Mouse (Mus musculus) forebrain, embryonic 12.5 days (tissue): Measurements from ENCODE around the gene Gm49601. TPM values are rescaled to one million over a fixed set of nuclear protein-coding genes. Genes with fewer than 3 reads are reported as not detected.

Experiments used
- ATAC-seq: fragments of 200-750 bp; cut with Nextera tagmentation; 2 replicates; pipeline ENCODE4 v1.8.0; 2017; ENCODE audit warnings: moderate TSS enrichment; ENCODE audit not compliant: low FRiP score
- H3K27ac ChIP-seq: fragments of 300-500 bp; sonication (generic); 2 replicates; pipeline ENCODE4 v1.5.1; 2016; ENCODE audit warnings: mild to moderate bottlenecking
- H3K27me3 ChIP-seq: fragments of 300-500 bp; sonication (generic); 2 replicates; pipeline ENCODE4 v1.6.1; 2016; ENCODE audit warnings: mild to moderate bottlenecking
- H3K36me3 ChIP-seq: fragments of 300-500 bp; sonication (generic); replicated peaks from 2 replicates; pipeline ENCODE4 v1.6.1; 2016; ENCODE audit warnings: mild to moderate bottlenecking
- H3K4me1 ChIP-seq: fragments of 300-500 bp; sonication (generic); 2 replicates; pipeline ENCODE4 v1.6.1; 2016
- H3K4me2 ChIP-seq: fragments of 300-500 bp; sonication (generic); 2 replicates; pipeline ENCODE4 v1.6.1; 2016; ENCODE audit warnings: mild to moderate bottlenecking, moderate library complexity
- H3K4me3 ChIP-seq: fragments of 300-500 bp; sonication (generic); replicated peaks from 2 replicates; pipeline ENCODE4 v1.5.1; 2016; ENCODE audit warnings: mild to moderate bottlenecking
- H3K9ac ChIP-seq: fragments of 300-500 bp; sonication (generic); 2 replicates; pipeline ENCODE4 v1.6.1; 2016; ENCODE audit warnings: mild to moderate bottlenecking
- H3K9me3 ChIP-seq: fragments of 300-500 bp; sonication (generic); 2 replicates; pipeline ENCODE4 v1.6.1; 2016
- WGBS: fragments of 180-500 bp; shearing (Covaris S2); methylation state at CpG from one replicate; pipeline ENCODE4 v1.1.7; 2016; 5-methylcytosine and 5-hydroxymethylcytosine counted together
- polyA plus RNA-seq: library from polyadenylated mRNA; unstranded; fragments of >200 nt; fragmentation: Nextera tagmentation; extraction: Ambion mirVana; gene quantifications from 2 replicates; pipeline ENCODE4 v1.2.1, GENCODE M21; 2016

The Gm49601 gene
- polyA plus RNA-seq, 1 experiment from 2014 or later: 10.7 TPM

DNA sequence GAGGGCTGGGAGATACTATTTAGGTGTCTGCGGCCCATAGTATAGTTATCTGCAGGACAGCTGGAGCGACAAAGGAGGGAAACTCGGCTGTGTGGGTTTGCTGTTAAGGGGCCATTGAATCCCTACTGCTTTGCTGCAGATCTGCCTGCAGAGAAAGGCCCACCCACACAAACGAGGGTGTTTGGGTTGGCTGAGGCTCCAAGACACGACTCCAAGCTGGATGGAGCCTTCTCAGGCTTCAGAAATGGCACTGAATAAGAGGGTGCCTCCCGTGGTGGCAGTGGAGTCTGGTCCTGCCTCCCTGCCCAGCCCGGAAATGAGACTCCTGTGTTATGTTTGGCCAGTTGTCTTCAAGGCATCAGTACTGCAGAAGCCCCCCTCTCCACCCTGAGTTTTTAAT, 16.1 kb upstream of the Gm49601 start:
- 60% methylated on average over 7 of the region's 7 CpGs for WGBS
- H3K4me1 ChIP-seq: no peaks in the 10 kb centered on the region
- no peaks in the 10 kb centered on the region for H3K36me3 ChIP-seq
- no peak overlapping the region for H3K4me3 ChIP-seq
- H3K9ac ChIP-seq: no peak overlapping the region
- no peak for ATAC-seq
- H3K27ac ChIP-seq: no peak overlapping the region
- H3K27me3 ChIP-seq: no peaks in the 10 kb centered on the region
- no peak overlapping the region for H3K4me2 ChIP-seq
- no peaks in the 10 kb centered on the region for H3K9me3 ChIP-seq

DNA sequence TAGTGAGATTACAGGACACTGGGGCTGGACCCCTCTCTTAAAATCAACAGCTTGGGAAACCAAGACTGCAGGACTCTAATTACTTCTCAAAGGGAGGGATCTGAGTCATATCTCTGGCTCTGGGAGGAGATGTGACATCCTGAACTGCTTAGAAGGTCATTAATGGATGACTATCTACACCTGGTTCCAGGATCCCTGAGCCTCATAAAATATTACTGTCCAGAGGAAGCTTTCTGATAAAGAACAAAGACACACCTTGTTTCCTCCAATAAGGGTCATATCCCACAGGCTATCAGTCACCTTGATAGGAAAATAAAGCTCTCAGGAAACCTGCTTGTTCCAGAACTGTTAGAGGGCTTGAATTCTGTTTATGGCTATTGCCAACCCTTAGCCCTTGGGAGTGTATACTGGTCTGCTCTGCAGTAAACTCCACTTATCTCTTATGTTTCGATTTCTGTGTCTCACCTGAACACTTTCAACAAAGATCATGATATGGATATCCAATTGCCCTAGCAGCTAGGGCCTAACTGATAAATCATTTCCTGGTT, 13.2 kb upstream of the Gm49601 start:
- no peaks in the 10 kb centered on the region for H3K27me3 ChIP-seq
- no peaks in the 10 kb centered on the region for H3K9me3 ChIP-seq
- H3K4me2 ChIP-seq: no peak overlapping the region
- H3K4me1 ChIP-seq: no peaks in the 10 kb centered on the region
- no peak overlapping the region for H3K27ac ChIP-seq
- no peak overlapping the region for H3K9ac ChIP-seq
- no peak for ATAC-seq
- no peak overlapping the region for H3K4me3 ChIP-seq
- H3K36me3 ChIP-seq: no peaks in the 10 kb centered on the region
- WGBS: 88% methylated on average over 1 of the region's 1 CpGs

DNA sequence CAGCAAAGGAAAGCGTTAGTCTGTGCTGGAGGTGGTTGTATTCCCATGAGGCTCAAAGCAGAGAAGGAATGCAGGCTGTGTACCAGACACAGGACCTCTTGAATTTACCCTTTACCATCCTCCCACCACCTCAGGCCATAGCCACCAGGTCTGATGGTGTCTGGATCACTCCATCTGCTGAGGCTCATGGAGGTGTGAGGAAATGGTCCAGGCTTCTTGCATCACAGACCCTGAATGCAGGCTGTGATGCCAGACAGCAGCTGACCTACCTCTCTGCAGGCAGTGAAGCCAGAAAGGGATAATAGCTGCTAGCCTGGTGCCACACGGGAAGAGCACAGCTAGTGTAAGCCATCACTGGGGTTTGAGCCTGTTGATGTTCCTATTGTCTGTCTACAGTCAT, 12.2 kb upstream of the Gm49601 start:
- WGBS: 53% methylated on average over 2 of the region's 2 CpGs
- no peaks in the 10 kb centered on the region for H3K9me3 ChIP-seq
- H3K27me3 ChIP-seq: no peaks in the 10 kb centered on the region
- no peak overlapping the region for H3K4me2 ChIP-seq
- H3K4me1 ChIP-seq: no peaks in the 10 kb centered on the region
- ATAC-seq: no peak
- H3K4me3 ChIP-seq: no peak overlapping the region
- no peak overlapping the region for H3K27ac ChIP-seq
- H3K9ac ChIP-seq: no peak overlapping the region
- H3K36me3 ChIP-seq: no peaks in the 10 kb centered on the region

DNA sequence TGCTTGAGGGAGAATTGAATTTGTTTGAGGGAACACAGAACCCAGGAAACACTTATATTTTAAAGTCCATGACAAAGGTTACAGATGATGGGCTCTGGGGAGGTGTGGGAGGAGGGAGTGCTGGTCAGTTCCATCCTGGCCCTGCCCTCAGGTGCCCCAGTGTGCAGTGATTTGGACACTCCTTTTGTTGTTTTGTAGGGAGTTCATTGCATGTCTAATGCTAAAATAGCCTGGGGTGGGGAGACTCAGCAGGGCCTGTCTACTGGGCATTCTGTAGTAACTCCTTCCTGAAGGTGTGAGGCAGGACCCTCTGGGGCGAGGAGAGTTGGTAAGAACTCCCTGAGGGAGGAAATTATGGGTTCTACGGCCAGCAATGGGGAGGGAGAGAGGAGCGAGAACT, 10.6 kb upstream of the Gm49601 start:
- Histone ChIP-seq H3K36me3 (no peaks in the 10 kb centered on the region), H3K9ac (no peak overlapping the region), H3K4me1 (no peaks in the 10 kb centered on the region), H3K9me3 (no peaks in the 10 kb centered on the region), H3K4me2 (no peak overlapping the region), H3K27ac (no peak overlapping the region), H3K27me3 (0 out of 2 replicates have a peak, but pooled peaks cover 3% of the 10 kb centered on the region), H3K4me3 (no peak overlapping the region)
- 71% methylated on average over 3 of the region's 3 CpGs for WGBS
- ATAC-seq: no peak

DNA sequence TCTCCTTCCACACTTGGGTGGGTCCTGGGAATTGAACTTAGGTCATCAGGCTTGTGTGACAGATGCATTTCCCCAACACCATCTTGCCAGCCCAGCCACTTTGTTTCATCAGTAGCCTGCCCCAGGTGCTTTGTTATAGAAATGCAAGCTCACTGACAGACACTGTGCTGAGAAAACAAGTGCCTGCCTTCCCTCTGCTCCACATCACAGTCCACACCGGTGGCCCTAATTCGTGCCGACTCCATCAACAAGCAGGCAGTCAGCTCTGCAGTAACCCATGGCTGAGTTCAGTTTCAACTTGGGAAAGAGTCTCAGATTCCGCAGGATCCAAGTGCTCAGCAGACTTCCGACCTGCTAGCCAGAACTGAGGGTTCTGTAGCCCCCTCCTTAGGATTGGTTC, 10.2 kb upstream of the Gm49601 start:
- Histone ChIP-seq H3K4me2 (no peak overlapping the region), H3K27me3 (0 out of 2 replicates have a peak, but pooled peaks cover 3% of the 10 kb centered on the region), H3K4me1 (no peaks in the 10 kb centered on the region), H3K9ac (no peak overlapping the region), H3K27ac (no peak overlapping the region), H3K9me3 (no peaks in the 10 kb centered on the region), H3K36me3 (no peaks in the 10 kb centered on the region), H3K4me3 (no peak overlapping the region)
- WGBS: 79% methylated on average over 5 of the region's 5 CpGs
- no peak for ATAC-seq

DNA sequence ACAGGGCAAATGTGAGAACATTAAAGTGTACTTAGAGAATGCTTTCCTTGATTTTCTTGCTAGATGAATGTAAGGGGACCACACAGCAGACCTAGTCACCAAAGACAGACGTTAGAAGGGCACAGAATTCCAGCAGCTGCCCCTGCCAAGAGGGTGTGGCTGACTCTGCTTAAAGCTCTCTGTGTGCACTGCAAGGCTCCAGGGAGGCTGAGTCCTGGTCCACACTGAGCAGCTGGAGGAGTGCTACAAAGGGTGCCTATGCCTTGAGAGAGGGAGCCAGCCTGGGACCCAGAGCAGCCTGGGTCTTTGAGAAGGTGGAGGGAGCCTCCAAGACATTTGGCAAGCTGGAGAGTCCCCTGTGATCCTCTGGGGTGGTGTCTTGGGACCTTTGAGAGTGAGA, 7.1 kb upstream of the Gm49601 start:
- H3K27me3 ChIP-seq: 0 out of 2 replicates have a peak, but pooled peaks cover 3% of the 10 kb centered on the region
- no peak overlapping the region for H3K27ac ChIP-seq
- no peak overlapping the region for H3K4me3 ChIP-seq
- peaks cover 13% of the 10 kb centered on the region for H3K4me1 ChIP-seq
- H3K36me3 ChIP-seq: no peaks in the 10 kb centered on the region
- H3K9ac ChIP-seq: no peak overlapping the region
- WGBS: 25% methylated on average over 1 of the region's 1 CpGs
- no peak for ATAC-seq
- H3K4me2 ChIP-seq: no peak overlapping the region
- H3K9me3 ChIP-seq: no peaks in the 10 kb centered on the region

DNA sequence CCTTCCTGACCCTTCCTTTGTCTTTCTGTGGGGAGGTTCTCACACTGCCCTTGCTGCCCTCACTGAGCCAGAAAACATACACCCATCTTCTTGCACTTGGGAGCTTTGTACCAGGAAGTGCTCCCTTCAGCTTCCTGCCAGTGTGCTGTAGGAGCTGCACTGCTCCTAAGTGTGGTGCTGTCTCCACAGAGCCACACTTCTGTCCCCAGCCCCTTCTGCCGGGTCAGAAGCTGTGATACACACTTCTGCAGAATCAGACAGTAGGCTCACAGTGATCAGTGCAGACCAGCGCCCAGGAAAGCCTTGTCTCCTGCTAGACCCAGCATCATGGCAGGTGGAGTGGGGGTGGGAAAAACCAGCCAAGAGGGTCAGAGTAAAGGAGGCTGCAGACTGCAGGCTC, 6.6 kb upstream of the Gm49601 start:
- H3K4me1 ChIP-seq: peaks cover 18% of the 10 kb centered on the region
- H3K36me3 ChIP-seq: no peaks in the 10 kb centered on the region
- H3K4me2 ChIP-seq: no peak overlapping the region
- no peaks in the 10 kb centered on the region for H3K9me3 ChIP-seq
- ATAC-seq: no peak
- no peak overlapping the region for H3K9ac ChIP-seq
- WGBS: 68% methylated on average over 2 of the region's 2 CpGs
- no peak overlapping the region for H3K27ac ChIP-seq
- peaks cover 7% of the 10 kb centered on the region for H3K27me3 ChIP-seq
- H3K4me3 ChIP-seq: no peak overlapping the region

DNA sequence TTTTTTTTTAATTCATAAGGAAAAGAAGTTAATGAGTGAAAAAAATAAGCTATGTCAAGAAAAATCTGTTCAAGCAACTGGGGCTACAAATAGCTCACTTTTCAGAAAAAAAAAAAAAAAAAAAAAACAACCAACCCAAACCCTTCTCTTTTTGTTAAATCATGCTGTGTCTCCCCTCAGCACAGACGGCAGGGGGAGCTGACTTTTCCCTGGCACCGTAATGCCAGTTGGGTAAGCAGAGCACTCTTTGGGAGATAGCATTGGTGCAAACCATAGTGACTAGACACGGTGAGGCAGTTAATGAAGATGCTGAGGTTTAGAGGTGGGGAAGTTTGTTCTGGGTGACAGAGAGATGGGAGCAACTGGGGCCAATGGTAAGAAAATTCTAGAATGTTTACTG, 5.8 kb upstream of the Gm49601 start:
- Histone ChIP-seq H3K9ac (no peak overlapping the region), H3K9me3 (no peaks in the 10 kb centered on the region), H3K4me1 (peaks cover 25% of the 10 kb centered on the region), H3K4me3 (no peak overlapping the region), H3K36me3 (no peaks in the 10 kb centered on the region), H3K27me3 (peaks cover 15% of the 10 kb centered on the region), H3K4me2 (no peak overlapping the region), H3K27ac (no peak overlapping the region)
- ATAC-seq: no peak
- WGBS: 52% methylated on average over 3 of the region's 3 CpGs

DNA sequence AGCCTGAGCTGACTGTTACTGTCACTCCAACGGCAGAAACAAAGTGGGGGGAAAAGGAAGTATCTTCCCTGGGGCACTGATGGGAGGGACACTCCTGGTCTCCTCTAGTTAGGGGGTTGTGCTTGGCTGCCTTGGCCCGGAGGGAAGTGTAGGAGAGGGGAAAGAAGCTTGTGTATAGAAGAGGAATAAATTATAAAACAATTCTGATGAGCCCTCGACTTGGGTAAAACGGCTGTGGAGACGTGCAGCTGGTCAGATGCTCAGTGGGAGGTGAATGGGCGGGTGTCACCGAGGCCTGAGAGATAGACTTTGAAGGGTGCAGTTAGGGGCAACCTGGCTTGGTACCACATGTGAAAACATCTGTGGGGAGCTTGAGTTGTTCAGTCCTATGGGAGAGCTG, 4.9 kb upstream of the Gm49601 start:
- Histone ChIP-seq H3K9me3 (no peaks in the 10 kb centered on the region), H3K4me1 (peaks cover 35% of the 10 kb centered on the region), H3K27me3 (peaks cover 24% of the 10 kb centered on the region), H3K27ac (no peak overlapping the region), H3K4me2 (no peak overlapping the region), H3K4me3 (no peak overlapping the region), H3K36me3 (no peaks in the 10 kb centered on the region), H3K9ac (no peak overlapping the region)
- ATAC-seq: no peak
- 65% methylated on average over 7 of the region's 7 CpGs for WGBS

DNA sequence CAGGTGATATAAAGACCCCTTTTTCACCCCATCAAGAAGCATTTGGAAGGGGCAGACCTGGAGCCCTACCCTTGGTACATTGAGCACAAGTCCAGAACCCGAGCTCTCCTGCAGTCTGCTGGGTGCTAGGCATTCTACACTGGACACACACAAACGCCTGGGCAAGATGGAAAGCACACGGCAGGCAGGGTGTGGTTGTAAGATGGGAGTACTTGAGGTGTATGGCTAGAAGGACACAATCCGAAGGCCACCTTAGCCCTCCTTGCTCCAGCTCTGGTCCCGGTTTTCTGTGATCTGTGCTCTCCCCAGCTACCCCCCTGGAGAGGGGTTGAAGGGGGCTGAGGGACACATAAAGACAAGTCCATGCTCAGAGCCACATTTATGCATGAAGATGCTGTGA, 4.1 kb upstream of the Gm49601 start:
- ATAC-seq: peak; percentile 0; the same call in 1 of the 2 replicates

DNA sequence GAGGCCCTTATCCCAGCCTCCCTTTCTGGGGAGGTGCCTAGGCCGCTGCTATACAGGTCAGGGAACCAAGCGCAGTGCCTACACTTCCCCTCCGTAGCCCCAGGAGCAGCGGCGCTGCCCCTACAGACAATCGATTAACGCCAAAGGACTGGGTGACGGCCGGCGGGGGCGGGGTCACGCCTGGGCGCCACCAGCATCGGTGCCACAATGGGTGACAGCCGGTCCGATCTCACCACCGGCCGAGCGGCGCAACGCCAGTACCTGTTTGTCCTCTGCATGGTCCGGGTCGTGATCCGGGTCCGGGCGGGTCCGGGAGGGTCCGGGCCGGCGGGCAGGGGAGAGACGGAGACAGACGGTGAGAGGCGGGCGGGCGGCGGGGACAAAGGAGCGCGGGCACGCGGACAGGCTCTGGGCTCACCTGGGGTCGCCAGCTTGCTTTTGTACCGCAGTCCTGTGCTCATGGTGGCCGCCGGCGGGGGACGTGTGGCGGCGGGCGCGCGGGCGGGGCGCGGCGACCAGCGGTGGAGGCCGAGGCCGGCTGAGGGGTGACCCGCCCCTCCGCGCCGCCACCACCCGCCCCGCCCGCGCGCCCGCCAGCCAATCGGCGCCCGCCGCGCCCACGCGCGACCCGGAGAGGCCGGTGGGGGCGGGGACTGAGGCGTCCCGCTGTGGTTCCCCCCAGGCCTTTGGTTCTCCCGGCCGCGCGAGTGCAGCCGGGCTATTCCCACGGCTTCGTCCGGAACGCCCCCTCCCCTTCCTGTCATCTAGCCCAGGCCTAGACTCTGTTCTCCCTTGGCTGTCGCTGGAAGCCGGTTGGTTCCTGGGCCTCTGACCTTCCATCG, 3.4 kb upstream of the Gm49601 start, which contains the start of gene Sept5:
Gene Sept5, minus strand, starts transcription at position 565 of the 842 bp plus-strand sequence.
- Histone ChIP-seq H3K27ac (peak within 1 kb of the TSS; percentile 73), H3K4me3 (peak within 1 kb of the TSS; percentile 86), H3K9ac (peak within 1 kb of the TSS; percentile 83), H3K27me3 (peaks cover 39% of the 10 kb centered on the region), H3K9me3 (no peaks in the 10 kb centered on the region), H3K4me1 (peaks cover 44% of the 10 kb centered on the region), H3K4me2 (peak within 1 kb of the TSS; percentile 86), H3K36me3 (peaks cover 9% of the 10 kb centered on the region)
- WGBS: under 1% methylated on average over 68 of the region's 93 CpGs
- peak; percentile 63 for ATAC-seq

More for the DNA sequence above, 4.1 kb upstream of the Gm49601 start:
- WGBS: 58% methylated on average over 5 of the region's 5 CpGs
- Histone ChIP-seq H3K4me2 (peak overlapping the region; percentile 86), H3K36me3 (peaks cover 2% of the 10 kb centered on the region; the same call in 1 of the 2 replicates), H3K9me3 (no peaks in the 10 kb centered on the region), H3K4me3 (peak overlapping the region; percentile 86), H3K27me3 (peaks cover 32% of the 10 kb centered on the region), H3K4me1 (peaks cover 43% of the 10 kb centered on the region), H3K9ac (peak overlapping the region; percentile 83), H3K27ac (peak overlapping the region; percentile 73; the same call in 1 of the 2 replicates)

DNA sequence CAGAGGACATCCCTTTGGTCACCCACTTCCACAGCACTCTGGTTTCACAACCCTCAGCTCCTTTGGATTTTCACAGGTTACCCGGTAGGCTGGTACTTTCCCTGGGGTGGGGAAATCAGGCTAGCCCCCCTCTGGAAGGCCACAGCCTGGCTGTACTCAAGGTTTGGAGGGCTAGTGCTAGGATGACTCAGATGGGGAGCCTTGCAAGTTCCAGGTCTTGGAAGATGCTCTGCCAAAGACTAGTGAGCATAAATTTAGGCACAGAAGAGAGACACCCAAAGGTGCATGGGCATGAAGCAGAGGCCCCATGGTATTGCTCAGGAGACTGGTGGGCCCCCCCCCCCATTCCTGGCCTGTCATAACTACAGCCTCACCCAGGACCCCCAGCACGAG, 2.7 kb upstream of the Gm49601 start:
- Histone ChIP-seq H3K27me3 (peaks cover 46% of the 10 kb centered on the region), H3K27ac (0 out of 2 replicates have a peak overlapping the region, but pooled peaks have one; percentile 73), H3K4me1 (peaks cover 44% of the 10 kb centered on the region), H3K4me2 (peak overlapping the region; percentile 86), H3K9ac (peak overlapping the region; percentile 83), H3K4me3 (peak overlapping the region; percentile 86), H3K36me3 (peaks cover 16% of the 10 kb centered on the region), H3K9me3 (no peaks in the 10 kb centered on the region)
- ATAC-seq: no peak; the same call in 1 of the 2 replicates
- WGBS: 35% methylated on average over 2 of the region's 2 CpGs
